ENCODE assay signal across 20 mouse cellular contexts in genomic region chr2:28040466-28040865, GRCm38 (mm10). TPM values are rescaled to one million over a fixed set of nuclear protein-coding genes. Genes with fewer than 3 reads are reported as not detected.
"Had no signal": no experiment of that assay in that cellular context is flagged by ENCODE, and none has a peak within 500 bp of the region (broad histone marks: within the 10 kb centered on the region; RNA-seq: fewer than 3 reads in every experiment).

No protein-coding gene starts in this region.

- DNase-seq: retina, postnatal 1 day; right cerebral cortex, postnatal 14 days; right cerebral cortex, postnatal 25 days; right cerebral cortex, postnatal 4 days; spleen, adult 18-20 months; thymus, adult 18-20 months; thymus, adult 2 months; thymus, postnatal 14 days; thymus, postnatal 25 days; thymus, postnatal 36 days; thymus, postnatal 4 days had no signal

- H3K4me3 ChIP-seq: neural tube, embryonic 12.5 days; neural tube, embryonic 13.5 days; neural tube, embryonic 15.5 days; stomach, embryonic 15.5 days had no signal

- H3K27me3 ChIP-seq: neural tube, embryonic 12.5 days; neural tube, embryonic 15.5 days; stomach, embryonic 15.5 days had no signal

- H3K4me2 ChIP-seq: neural tube, embryonic 12.5 days; neural tube, embryonic 13.5 days; neural tube, embryonic 15.5 days; stomach, embryonic 15.5 days had no signal

- H3K36me3 ChIP-seq: neural tube, embryonic 13.5 days; neural tube, embryonic 15.5 days; stomach, embryonic 15.5 days had no signal

RNA-seq across cellular contexts. Expression of gene Fcnb, which starts 44.2 kb away (rescaled TPM):
- total RNA-seq: neutrophil, adult 5-6 weeks had no signal
- polyA plus RNA-seq: neural tube, embryonic 14.5 days; neural tube, embryonic 15.5 days; small intestine, adult 2 months; testis, adult 2 months; urinary bladder, adult 2 months had no signal
